Mouse (Mus musculus) T-cell, adult 2 months (primary cell): ENCODE data around the gene Kcnh6.

ENCODE experiments used
- DNase-seq: peaks from one replicate; pipeline ENCODE4 v3.0.0; 2022; ENCODE audit warnings: low spot score

The Kcnh6 gene

GRCm38 (mm10) chr11:106063756-106064155, 55.8 kb downstream of the Kcnh6 start:
- DNase-seq = no peak

GRCm38 (mm10) chr11:106065073-106065922, 57.4 kb downstream of the Kcnh6 start:
- DNase-seq = no peak

- peak; percentile 92 for DNase-seq
These were observed 58.1 kb downstream of the Kcnh6 start, which contains the start of gene Taco1 for GRCm38 (mm10) chr11:106065923-106066571. Taco1 (plus strand) TSS chr11:106066061.

GRCm38 (mm10) chr11:106066616-106067015, 58.7 kb downstream of the Kcnh6 start:
- DNase-seq = peak; percentile 24

GRCm38 (mm10) chr11:106073774-106074173, 65.8 kb downstream of the Kcnh6 start:
- no peak for DNase-seq

- DNase-seq = peak; percentile 73
These were observed 68.4 kb downstream of the Kcnh6 start for GRCm38 (mm10) chr11:106076321-106076720.
